Mouse (Mus musculus): Measurements from ENCODE around the gene Hes1.
"Not testable (repeated sequence)": the region's sequence is repeated elsewhere in the genome, so short reads cannot be mapped to it uniquely, and the experiment has no call there.

DNA sequence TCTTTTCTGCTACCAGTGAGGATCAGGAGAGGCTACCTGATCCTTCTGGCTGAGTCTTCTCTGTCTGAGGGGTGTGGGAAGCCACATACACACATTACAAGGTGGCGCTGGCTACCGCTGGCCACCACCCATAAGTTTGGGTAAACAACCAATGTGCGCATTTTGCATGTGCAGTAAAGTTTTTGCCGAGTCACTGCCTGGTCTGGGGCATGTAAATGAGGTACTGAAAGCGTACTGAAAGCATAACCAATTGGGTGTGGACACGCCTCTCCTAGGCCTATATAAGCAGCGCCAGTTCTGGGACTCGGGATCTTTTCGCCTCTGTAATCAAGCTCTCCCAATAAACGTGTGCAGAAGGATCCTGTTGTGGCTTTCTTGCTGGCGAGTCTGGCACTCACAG, 44.0 kb downstream of the Hes1 start:
- peak; percentile 62; the same call in 1 of the 2 replicates for TF ChIP-seq MAFK (IDR thresholded peaks at IDR 0.05; ENCODE audit: insufficient read depth, low read depth, low read length)
- TF ChIP-seq ZC3H11A (IDR thresholded peaks at IDR 0.05; ENCODE audit: borderline replicate concordance, low read depth, low read length), result not testable (repeated sequence)
